Mouse (Mus musculus): ENCODE measurements around the gene Dis3l2.

Dis3l2 gene

DNA sequence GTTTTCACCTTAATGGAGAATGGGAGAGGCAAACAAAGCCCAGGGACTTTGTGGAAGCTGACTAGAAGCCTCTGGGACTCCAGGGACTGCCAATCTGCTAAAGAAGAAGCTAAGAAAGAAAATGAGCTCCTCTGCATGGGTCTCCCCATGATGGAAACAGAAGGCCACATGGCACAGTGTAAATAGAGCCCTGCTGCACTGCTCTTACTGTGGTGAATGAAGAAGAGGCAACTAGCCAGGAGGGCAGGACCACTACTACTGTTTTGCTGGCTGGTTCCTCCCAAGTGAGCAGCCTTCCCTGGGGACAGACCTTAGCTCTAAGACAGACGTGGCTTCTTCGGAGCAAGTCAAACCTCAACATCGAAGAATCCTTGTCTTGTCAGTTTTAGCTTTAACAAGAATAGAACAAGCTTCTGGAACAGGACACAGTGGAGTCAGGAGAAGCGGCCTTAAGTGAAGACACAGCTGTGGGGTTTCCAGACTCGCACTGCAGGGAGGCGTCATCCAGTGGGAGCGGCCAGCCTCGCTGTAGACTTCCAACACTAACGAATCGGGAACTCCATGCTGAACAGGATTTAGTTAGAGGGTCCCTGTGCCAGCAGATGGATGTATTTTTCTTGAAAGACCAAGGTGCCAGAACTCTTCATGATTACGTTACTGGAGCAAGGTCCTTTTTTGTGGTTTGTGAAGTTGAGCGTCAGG is 307.2 kb downstream of the Dis3l2 start:
- DNase-seq (ENCODE audit: low spot score): no peak

DNA sequence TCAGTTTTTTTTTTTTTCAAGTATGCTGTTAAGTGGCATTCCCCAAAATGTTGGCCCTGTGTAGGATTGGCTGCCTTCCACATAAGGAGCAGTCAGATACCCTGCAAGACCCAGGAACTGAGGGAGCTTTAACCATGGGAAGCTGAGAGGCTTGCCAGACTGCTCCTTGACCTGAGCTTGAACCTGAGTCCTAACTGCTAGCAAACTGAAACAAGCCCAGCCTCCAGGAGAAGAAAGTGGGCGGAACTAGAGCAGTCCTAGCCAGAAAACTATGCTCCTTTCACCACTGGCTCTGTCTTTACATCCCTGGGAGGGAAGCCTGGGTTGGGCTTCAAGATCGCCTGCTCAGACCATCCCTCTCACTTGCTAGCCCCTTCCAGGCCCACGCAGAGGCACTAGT is 308.1 kb downstream of the Dis3l2 start:
- no peak for DNase-seq (ENCODE audit: low spot score)

DNA sequence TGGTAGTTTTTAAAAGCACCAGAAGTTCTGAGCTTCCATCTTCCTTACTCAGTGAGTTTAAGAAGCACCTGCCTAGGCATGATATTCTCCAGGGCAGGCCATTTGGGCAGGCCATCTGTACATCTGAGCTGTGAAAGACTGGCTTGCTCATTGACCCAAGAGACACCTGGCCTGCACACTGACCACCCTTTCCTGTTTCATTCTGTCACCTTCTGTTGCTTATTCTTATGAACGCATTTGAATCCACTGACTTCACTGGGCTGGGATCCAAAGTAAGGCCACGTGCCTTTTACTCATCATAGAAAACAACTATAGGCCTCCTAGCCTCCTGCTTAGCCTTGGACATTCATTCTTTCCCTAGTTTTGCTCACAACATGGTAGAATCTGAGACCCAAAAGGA is 309.0 kb downstream of the Dis3l2 start:
- no peak for DNase-seq (ENCODE audit: low spot score)

DNA sequence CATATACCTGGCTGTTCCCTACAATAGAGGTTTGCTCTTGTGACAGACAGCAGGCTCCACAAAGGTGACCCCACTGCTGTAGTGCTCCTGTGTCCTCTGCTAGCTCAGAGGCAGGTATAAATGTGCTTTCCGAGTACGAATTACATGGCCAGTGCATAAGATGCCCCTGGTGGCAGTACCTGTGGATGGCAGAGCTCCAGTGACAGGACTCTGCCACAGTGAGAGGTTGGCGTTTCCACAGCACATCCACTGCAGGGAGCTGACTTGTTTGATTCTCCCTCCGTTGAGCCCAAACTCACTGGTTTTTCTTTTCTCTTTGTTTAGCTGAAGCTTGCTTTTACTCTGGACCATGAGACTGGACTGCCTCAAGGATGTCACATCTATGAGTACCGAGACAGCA is 317.1 kb downstream of the Dis3l2 start:
- DNase-seq (ENCODE audit: low spot score): no peak

DNA sequence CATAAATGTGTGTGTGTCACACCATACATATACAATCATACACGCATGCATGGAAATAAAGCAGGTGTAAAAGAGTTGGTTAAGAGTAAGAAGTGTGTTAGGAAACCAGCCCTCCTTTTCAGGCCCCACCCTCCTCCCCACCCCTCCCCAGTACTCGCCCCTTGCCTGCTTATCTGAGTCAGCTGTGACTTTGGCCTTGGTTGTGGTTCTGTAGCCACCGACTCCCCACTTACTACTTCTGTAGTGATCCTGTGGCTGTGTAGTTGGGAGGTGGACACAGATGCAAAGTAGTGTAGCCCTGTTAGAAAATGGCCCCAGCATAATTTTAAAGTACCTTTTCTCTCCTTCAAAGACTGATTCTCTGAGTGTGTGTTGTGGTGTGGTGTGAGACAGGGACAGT is 318.0 kb downstream of the Dis3l2 start:
- no peak for DNase-seq (ENCODE audit: low spot score)

DNA sequence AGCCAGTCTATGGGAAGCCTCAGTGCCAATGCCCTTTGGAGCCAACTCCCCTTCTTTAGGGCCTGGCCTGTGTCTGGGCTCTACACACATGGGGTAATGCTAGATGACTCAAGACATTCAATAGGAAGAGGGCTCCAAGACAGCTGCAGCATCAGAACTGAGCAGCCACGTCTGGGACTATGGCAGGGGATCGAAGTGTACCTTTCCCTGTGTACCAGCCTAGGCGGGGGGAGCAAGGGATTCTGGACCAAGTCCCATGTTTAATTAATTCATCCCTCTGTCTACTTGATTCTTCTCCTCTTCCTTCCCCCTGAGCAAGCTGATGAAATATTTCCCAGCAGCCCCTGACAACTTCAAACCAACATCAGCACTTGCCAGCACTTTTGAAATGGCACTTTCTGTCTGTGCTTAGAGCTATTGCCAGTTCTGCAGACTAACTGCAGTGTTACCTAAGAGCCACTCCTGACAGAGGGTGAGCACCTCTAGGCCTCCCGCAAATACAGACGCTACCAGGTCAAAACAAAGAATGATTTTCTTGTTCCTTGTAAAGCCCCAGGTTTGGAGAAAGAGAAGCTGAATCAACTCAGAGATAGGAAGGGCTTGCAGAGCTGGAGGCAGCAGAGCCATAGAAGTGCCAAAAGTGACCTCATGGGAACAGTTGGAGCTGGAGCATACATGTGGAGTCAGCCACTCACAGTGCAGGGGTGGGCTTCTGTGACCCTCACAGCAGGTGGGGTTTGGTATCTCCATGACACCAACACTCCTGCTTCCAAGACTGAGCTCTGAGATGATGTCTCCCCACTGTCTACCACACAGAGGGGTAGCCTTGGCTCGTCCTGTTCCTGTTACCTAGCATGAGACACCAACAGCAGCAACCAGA is 319.9 kb downstream of the Dis3l2 start:
- DNase-seq (ENCODE audit: low spot score): no peak

DNA sequence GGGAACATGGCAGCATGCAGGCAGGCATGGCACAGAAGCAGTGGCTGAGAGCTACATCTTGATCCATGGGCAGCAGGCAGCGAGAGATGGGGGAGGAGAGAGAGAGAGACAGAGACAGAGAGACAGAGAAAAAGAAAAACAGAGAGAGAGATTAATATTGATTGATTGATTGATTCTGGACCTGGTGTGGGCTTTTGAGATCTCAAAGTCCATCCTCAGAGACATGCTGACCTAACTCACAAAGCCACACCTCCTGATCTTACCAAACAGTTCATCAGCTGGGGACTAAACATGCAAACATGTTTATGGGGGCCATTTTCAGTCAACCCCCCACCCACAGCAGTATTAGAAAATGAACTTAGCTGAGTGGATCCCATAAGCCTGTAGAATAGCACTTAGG is 321.4 kb downstream of the Dis3l2 start:
- no peak for DNase-seq (ENCODE audit: low spot score)

DNA sequence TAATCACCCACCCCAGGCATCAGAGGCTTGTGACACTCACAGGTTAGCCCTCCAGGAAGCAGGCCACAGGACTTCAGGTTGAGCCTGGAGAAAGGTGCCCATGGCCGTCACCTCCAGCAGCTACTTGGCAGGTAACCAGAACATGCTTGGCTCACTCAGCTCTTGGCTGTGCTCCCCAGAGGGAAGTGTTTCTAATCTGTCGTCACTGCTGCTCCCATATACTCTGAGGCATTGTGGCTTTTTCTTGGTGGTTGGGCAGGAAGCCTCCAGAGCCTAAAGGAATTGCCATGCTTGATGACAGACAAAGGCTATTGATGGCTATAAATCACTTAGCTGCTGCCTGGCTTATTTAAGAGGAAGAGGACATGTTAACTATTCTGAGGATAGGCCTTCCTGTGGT is 325.2 kb downstream of the Dis3l2 start:
- no peak for DNase-seq (ENCODE audit: low spot score)

DNA sequence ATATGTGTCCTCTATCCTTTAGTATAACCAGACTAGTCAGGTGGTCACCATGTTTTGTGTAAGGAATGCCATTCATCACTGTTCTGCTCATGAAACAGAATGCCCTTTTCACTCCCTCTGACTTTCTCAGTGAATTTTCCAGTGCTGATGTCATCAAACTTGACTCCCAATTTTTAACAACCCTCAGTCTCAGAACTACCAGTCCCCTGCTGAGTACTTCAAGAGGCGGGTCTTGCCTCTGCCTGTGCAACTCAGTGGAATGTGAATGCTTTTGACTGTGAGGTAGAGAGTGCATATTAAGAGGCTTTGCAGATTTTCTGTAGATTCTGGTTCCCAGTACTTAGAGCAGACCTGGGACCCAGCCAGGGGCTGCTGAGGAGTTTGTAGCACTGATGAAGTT is 327.0 kb downstream of the Dis3l2 start:
- no peak for DNase-seq (ENCODE audit: low spot score)

DNA sequence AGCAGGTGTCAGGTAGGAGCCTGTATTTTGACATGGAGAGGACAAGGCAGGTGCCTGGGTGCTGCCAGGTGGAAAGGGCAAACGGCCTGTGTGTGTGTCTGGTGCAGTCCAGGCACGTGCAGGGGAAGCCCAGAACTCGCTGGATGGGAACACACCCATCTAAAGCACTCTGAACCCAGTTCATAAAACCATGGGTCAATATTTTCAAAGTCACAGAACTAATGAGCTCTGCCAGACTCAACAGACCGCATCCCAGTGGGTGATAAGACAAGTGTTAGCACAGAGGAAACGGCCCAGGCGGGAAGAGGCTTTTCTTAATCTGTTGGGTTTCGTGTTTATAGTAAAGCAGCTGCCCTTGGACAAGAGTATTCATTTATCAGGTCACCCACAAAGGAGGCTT is 328.9 kb downstream of the Dis3l2 start:
- no peak for DNase-seq (ENCODE audit: low spot score)

DNA sequence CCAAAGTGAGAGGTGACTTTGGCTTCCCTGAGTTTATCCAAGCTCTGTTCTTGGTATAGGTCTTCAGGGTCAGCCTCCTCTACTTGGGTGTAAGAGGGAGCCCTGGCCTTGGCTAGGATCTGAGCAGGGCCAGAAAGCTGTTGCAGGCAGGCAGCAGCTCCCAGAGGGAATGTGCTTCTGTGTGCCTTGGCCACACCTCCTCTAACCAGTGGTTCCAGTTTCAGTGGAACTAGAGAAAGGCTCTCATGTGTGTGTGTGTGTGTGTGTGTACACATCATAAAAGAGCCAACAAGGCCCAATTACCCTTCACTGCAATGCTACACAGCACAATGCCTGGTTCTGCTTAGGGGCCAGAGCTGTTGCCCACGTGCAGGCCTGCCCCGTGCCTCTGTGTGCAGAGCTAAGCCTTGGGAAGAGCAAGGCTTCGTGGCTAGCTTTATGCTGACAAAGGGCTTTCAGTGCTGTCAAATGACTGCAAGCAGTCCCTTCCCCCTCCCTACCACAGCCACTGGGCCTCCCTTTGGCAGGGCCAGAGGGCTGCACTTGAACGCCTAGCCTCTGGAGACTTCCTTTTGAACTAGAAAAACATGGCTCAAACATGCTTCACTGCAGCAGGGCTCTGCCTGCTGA is 332.0 kb downstream of the Dis3l2 start:
- no peak for DNase-seq (ENCODE audit: low spot score)

DNA sequence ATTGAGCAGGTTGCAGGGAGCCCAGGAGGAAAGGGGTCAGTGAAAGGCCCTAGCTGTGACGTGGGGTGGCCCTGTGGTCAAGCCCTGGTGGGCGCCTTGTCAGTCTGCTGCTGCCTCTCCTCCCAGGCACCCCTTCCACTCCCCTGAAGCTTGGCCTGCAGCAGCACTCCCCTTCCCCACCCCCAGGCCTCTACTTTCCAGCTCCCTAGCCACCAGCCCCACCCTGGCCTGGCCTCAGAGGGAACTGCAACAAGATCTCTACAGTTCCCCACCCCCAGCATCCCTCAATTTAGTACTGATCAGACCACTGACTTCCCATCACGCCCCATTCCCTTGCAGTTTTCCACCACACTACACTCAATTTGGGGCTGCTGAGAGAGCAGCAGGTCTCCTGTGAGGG is 332.7 kb downstream of the Dis3l2 start:
- no peak for DNase-seq (ENCODE audit: low spot score)

DNA sequence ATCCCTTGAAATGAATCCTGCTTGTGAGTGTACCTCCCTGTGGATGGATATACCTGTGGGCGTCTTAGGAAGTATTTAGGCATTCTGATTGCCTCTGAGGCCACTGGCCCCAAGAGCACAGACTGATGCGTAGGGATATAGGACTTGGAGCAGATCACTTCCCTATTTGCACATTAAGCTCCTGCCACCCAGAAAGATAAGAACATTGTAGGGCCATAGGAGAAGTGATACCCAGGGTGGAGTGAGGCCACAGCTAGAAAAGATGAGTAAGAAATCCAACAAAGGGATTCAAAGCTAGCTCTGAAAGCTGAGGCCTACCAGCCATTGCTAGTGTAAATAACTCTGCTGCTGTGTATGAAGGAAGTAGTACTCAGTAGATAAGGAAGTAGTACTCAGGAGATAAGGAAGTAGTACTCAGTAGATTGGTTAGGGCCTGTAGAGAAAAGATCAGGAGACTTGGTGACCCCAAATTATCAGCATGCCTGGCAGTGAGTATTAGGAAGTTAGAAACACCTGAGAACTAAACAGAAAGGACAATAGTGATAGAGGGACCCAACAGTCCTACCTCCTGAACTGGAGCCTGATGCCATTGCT is 335.0 kb downstream of the Dis3l2 start:
- DNase-seq (ENCODE audit: low spot score): no peak

DNA sequence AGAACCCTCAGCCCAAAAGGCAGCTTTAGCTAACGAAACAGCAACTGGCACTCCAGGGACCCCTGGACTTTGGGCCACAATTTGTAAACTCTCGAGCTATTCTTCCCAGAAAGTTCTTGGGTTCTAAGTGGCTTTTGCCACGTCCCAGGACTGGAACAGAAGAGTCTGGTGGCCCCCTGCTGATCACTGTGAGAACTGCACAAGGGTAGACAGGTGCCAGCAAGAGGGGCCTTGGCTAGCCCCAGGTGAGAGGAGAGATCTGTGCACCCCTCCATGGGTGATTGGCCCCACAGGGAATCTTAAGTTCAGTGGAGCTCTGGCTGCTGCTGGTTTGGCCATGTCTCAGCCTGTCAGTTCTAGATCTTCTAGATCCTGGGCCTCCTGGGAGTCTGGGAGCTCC is 337.5 kb downstream of the Dis3l2 start:
- DNase-seq (ENCODE audit: low spot score): peak; percentile 43

DNA sequence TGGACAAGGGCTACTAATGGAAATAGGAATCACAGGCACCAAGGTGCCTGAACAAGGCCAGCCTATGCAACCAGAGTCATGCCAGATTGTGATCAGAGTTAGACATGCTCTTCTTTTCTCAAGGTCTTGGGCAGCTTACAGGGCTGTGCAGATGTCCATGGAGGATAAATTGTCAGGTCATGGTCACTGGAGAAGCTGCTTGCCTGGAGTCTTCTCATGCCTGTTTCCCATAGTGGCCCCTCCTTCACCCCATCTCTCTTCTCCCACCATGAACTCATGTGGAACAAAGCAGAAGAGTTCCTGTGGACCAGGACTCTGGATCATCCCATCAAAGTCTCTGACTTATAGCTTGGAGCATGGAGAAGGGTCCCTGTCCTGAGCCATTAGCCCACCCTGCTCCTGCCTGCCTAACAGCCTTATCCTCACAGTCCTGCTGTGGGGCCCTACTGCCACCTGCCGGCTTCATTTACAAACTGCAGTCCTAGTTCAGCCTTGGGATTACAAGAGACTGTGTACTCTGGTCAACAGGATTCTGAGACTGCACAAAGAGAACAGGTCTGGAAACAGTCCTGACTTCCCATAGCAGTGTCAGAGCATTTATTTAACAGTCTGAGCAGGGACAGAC is 338.3 kb downstream of the Dis3l2 start:
- DNase-seq (ENCODE audit: low spot score): peak; percentile 68

DNA sequence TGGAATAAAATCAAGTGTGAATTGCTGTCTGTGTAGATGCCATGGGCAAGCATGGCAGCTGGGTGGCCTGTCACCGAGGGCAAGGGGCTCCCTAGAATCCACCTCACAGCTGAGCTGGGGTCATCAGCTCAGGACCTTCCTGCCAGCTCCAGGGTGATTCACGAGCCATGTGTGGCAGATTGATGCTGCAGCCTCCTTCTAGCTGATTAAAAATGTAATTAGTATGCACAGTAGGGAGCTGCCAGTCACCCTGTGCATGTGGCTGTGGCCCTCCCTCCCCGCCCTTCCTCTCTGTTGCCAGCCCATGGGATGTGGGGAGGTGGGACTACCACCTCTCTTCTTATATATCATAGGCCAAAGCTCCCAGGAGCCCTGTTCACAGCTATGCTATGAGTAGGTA is 346.5 kb downstream of the Dis3l2 start:
- DNase-seq (ENCODE audit: low spot score): no peak

DNA sequence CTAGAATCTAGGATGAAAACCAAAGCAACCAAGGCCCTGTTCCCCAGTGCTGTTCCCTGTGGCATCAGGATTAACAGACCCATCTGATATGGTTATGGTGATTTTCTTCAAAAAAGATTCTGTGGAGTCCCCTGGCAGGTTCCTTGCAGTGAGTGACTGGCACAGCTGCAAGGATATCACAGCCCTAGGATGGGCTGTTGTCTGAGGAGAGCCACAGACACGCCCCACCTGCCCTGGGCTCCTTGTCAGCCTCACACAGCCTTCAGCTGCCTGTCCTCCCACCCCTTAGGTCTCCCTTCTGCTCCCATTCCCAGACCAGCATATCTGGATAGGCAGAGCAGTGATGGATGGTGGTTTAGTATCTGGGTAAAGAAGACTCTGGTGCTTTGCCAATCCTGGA is 347.1 kb downstream of the Dis3l2 start:
- DNase-seq (ENCODE audit: low spot score): no peak

DNA sequence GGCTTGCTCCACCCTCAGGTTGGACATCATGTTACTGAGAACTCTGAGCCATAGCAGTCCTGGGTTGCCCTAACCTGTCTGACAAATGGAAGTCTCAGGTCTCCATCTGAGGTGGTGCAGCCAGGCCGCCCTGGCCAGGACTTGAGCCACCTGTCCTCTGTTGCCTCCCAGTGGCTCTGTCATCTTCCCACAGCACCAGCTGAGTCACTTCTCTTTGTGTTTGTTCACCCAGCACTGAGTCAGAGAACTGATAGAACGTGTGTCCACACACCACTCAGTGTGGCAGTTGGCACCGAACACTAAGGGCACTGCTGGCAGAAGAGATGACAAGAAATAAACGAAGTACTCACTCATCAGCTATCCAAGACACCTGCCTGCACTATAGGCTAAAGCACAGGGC is 347.8 kb downstream of the Dis3l2 start:
- DNase-seq (ENCODE audit: low spot score): no peak

DNA sequence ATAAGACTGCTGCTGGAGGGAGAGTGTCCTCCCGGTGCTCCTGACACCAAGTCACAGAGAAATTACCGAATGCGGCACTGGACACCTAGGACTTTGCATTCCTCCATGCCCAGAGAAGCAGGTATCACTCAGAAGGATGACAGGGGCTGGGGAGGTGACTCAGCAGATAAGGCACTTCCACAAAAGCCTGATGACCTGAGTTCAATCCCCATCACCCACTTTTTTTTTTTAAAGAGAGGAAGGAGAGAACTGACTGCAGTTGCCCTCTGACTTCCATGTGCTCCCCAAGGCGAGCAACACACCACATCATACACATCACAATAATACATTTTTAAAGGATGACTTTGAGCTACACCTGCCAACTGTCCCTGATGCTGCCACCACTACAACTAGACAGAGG is 353.5 kb downstream of the Dis3l2 start:
- no peak for DNase-seq (ENCODE audit: low spot score)

DNA sequence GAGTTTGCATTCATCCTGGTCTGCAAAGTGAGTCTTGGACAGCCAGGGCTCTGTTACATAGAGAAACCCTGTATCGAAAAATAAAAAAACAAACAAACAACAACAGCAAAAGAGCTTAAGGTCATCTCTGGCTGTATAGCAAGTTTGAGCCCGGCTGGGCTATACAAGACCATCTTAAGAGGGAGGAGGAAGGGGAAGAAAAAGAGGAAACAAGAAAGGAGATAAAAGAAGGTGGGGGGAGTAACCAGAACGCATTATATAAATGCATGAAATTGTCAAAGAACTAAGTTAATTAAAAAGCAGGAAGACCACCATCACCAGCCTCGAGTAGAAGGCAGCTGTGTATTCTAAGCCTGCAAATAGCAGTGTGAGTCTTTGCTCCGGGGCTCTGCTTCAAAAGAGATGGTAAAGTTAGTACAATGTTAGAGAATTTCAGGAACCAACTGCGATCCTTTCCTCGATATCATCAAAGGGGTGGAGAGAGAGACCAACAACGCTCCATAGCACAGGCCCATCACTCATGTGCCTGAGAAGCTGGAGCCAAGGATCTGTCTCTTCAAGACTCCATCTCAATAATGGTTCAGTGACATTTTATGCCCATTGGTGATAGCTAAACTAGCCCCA is 355.5 kb downstream of the Dis3l2 start:
- no peak for DNase-seq (ENCODE audit: low spot score)

DNA sequence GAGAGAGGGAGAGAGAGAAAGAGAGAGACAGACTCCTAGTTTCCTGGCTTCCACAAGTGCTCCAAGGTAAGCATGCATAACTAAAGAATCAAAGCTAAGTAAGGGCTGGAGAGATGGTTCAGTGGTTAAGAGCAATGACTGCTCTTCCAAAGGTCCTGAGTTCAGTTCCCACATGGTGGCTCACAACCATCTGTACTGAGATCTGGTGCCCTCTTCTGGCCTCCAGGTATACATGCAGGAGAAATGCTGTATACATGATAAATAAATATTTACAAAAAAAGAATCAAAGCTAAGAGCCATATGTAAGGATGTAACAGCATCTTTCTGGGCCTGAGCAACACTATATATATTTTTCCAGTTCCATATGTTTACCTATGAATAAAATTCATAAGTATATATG is 357.3 kb downstream of the Dis3l2 start:
- no peak for DNase-seq (ENCODE audit: low spot score)

DNA sequence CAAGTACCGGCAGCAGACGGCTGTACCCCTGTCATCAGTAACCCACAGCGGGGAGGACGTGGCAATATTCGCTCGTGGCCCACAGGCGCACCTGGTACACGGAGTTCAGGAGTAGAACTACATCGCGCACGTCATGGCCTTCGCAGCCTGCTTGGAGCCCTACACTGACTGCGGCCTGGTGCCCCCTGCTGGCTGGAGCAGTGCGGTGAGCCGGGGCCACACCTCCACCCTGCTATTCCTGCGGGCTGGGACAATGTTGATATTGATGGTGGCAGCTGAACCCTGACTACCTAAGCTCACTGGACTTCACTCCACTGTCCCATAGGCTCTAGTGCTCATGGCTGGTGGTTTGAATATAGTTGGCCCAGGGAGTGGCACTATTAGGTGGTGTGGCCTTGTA is 367.1 kb downstream of the Dis3l2 start:
- DNase-seq (ENCODE audit: low spot score): no peak
